Mouse (Mus musculus) midbrain, embryonic 11.5 days (tissue): Measurements from ENCODE around the gene Upf3b. TPM values are rescaled to one million over a fixed set of nuclear protein-coding genes. Genes with fewer than 3 reads are reported as not detected.
A peak's percentile ranks its signal among the peaks of the same experiment; 100 is the strongest.
"Not testable (repeated sequence)": the region's sequence is repeated elsewhere in the genome, so short reads cannot be mapped to it uniquely, and the experiment has no call there.

Experiments used
- ATAC-seq: fragments of 200-750 bp; cut with Nextera tagmentation; 2 replicates; pipeline ENCODE4 v1.8.0; 2017; ENCODE audit warnings: moderate TSS enrichment, moderate library complexity; ENCODE audit not compliant: low FRiP score
- DNase-seq: peaks from one replicate; pipeline ENCODE4 v3.0.0; 2015; ENCODE audit warnings: low spot score; ENCODE audit errors: missing footprints
- H3K27ac ChIP-seq: fragments of 300-500 bp; sonication (generic); 2 replicates; pipeline ENCODE4 v1.5.1; 2014; ENCODE audit warnings: low read depth, low read length
- H3K27me3 ChIP-seq: fragments of 300-500 bp; sonication (generic); 2 replicates; pipeline ENCODE4 v1.6.1; 2014; ENCODE audit warnings: mild to moderate bottlenecking, low read length, moderate library complexity, mixed read lengths; ENCODE audit not compliant: control insufficient read depth, insufficient read depth
- H3K36me3 ChIP-seq: fragments of 300-500 bp; sonication (generic); 2 replicates; pipeline ENCODE4 v1.6.1; 2014; ENCODE audit warnings: mild to moderate bottlenecking, low read length, moderate library complexity, mixed read lengths; ENCODE audit not compliant: control insufficient read depth, insufficient read depth
- H3K4me1 ChIP-seq: fragments of 300-500 bp; sonication (generic); 2 replicates; pipeline ENCODE4 v1.6.1; 2014; ENCODE audit warnings: low read length; ENCODE audit not compliant: control insufficient read depth, insufficient read depth
- H3K4me2 ChIP-seq: fragments of 300-500 bp; sonication (generic); 2 replicates; pipeline ENCODE4 v1.6.1; 2014; ENCODE audit warnings: mild to moderate bottlenecking, moderate library complexity
- H3K4me3 ChIP-seq: fragments of 300-500 bp; sonication (generic); 2 replicates; pipeline ENCODE4 v1.5.1; 2014; ENCODE audit warnings: low read depth, low read length
- H3K9ac ChIP-seq: fragments of 300-500 bp; sonication (generic); 2 replicates; pipeline ENCODE4 v1.6.1; 2014; ENCODE audit warnings: low read length
- H3K9me3 ChIP-seq: fragments of 300-500 bp; sonication (generic); 2 replicates; pipeline ENCODE4 v1.6.1; 2016; ENCODE audit warnings: low read length; ENCODE audit not compliant: control insufficient read depth
- WGBS: fragments of 180-500 bp; shearing (Covaris S2); extraction: QIAGEN DNeasy Blood & Tissue Kit; methylation state at CpG from one replicate; pipeline ENCODE4 v1.1.7; 2014; 5-methylcytosine and 5-hydroxymethylcytosine counted together
- polyA plus RNA-seq: library from polyadenylated mRNA; unstranded; fragments of >200 nt; fragmentation: Nextera tagmentation; extraction: Ambion mirVana; gene quantifications from 2 replicates; pipeline ENCODE4 v1.2.1, GENCODE M21; 2014

Gene Upf3b
- polyA plus RNA-seq, 1 experiment from 2014 or later: 17.3 TPM

DNA sequence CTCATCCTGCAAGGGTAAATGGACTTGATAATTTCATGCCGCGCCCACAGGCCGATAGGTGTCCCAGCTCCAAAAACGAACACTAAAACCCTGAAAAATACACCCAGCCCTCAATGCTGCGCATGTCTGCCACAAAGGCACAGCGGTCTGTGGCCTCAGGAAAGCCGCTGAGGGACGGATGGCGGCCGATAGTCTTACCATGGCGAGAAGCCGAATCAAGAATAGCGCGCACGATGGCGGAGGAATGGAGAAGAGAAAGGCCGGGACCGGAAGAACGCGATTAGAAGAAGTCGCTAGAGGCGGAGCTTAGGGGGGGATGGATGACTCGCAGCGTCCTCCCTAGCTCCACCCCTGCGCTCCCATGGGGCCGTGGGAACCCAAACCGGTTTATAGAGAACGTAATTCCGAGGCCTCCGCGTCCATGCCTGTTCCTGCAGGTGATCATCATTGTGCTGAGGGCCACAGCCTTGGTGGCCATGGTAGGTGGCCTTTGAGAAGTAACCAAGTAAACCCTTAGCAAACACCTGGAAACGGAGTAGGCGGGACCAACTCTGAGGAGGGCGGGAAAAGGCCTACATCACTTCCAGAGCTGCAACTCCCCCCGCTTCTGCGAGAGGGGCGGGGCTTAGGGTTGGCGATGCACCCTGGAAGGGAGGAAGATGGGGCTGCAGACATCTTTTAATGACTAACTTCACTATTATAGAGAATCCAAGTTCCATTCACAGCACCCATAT is 25.0 kb downstream of the Upf3b start, which contains the start of gene Rpl39:
Gene Rpl39, minus strand, starts transcription at position 476 of the 734 bp plus-strand sequence.
- H3K36me3 ChIP-seq: no peaks in the 10 kb centered on the region
- H3K9me3 ChIP-seq: no peaks in the 10 kb centered on the region
- WGBS: 15% methylated on average over 38 of the region's 38 CpGs
- peak within 1 kb of the TSS; percentile 71 for H3K4me2 ChIP-seq
- H3K27ac ChIP-seq: peak within 1 kb of the TSS; percentile 61
- H3K27me3 ChIP-seq: no peaks in the 10 kb centered on the region
- H3K4me1 ChIP-seq: peaks cover 5% of the 10 kb centered on the region; the same call in 1 of the 2 replicates
- peak within 1 kb of the TSS; percentile 78 for H3K9ac ChIP-seq
- peak; percentile 97 for DNase-seq
- ATAC-seq: peak; percentile 95
- peak within 1 kb of the TSS; percentile 57 for H3K4me3 ChIP-seq

DNA sequence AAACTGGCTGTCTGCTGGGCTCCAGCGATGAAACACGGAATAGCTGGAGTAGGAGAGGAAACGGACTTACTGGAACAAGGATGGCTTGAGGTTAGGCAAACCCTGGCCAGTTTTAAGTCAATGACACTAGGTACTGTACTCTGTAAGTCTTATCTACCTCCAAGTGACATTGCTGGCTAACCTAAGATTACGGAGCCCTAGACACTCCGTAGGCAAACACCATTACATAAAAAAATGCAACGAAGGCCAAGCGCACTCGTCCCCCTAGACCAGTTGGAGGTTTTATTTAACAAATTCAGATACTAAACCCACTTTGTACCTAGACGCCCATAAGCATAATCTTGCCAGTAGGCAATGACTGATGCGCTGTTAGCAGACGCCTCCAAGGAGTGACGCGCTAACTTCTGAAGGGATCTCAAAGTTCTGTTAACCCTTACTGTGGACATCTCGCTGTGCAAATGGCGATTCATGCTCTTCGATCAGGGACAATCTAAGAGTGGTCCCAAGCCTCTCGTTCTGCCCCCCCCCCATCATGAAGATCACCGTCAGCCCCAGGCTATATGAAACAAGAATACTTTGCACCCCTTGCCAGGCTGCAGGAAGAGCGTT is 25.7 kb downstream of the Upf3b start:
- Histone ChIP-seq H3K4me2 (peak overlapping the region; percentile 71), H3K9ac (peak overlapping the region; percentile 78), H3K4me1 (peaks cover 5% of the 10 kb centered on the region; the same call in 1 of the 2 replicates), H3K9me3 (no peaks in the 10 kb centered on the region), H3K36me3 (no peaks in the 10 kb centered on the region), H3K27me3 (no peaks in the 10 kb centered on the region), H3K4me3 (peak overlapping the region; percentile 57), H3K27ac (peak overlapping the region; percentile 61)
- ATAC-seq (peak; percentile 17), DNase-seq (peak; percentile 86)
- WGBS: 17% methylated on average over 19 of the region's 19 CpGs

DNA sequence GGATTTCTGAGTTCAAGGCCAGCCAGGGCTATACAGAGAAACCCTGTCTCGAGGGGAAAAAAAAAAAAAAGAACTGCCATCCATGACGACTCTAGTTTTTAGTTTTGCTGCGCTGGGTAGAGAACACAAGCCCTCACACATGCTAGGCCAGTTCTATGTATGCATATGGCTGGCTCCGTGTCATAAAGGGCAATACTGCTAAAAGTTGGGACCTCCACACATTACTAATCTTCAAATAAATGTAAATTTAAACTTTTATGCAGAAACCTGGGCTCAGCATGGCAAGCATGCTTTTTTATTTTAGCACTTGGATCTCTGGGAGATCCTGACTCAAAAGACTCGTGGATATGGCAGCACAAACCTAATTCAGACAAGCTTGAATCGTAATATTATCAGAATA is 28.9 kb downstream of the Upf3b start:
- WGBS: 55% methylated on average over 6 of the region's 6 CpGs
- Histone ChIP-seq H3K27ac (no peak overlapping the region), H3K4me3 (no peak overlapping the region), H3K4me2 (no peak overlapping the region), H3K9me3 (no peaks in the 10 kb centered on the region), H3K27me3 (no peaks in the 10 kb centered on the region), H3K9ac (no peak overlapping the region), H3K4me1 (peaks cover 5% of the 10 kb centered on the region; the same call in 1 of the 2 replicates), H3K36me3 (no peaks in the 10 kb centered on the region)
- DNase-seq (no peak), ATAC-seq (no peak)

DNA sequence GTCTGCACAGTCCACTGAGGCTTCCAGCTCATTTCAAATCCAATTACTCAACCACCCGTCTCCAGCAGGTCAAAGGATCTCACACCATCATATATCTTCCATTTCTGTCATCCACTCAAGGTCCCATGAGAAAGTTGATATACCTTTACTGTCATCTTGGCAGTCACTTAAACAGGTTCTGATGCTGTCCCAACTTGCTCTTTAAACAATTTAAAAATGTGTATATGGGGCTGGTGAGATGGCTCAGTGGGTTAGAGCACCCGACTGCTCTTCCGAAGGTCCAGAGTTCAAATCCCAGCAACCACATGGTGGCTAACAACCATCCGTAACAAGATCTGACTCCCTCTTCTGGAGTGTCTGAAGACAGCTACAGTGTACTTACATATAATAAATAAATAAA is 29.8 kb downstream of the Upf3b start:
- not testable (repeated sequence) for H3K9me3 ChIP-seq, H3K4me3 ChIP-seq, H3K36me3 ChIP-seq, H3K9ac ChIP-seq, H3K4me2 ChIP-seq, DNase-seq, H3K27me3 ChIP-seq, H3K27ac ChIP-seq, H3K4me1 ChIP-seq, ATAC-seq
- WGBS: 73% methylated on average over 3 of the region's 4 CpGs

DNA sequence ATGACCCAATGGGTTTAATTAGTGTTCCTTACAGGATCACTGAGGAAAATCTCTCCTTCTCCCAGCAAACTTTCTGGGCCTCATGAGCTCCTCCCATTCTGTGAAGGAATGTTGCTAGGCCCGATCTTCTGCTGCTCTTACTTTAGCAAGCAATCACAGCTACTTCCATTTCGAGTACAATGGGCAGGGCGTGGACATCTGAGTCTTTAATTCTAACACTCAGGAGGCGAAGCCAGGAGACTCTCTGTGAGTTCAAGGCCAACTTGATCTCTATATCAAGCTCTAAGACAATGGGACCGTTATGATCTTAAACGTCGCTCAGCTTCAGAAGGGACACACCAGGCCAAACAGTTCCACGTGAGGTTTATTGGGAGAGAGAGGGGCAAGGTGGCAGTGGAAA is 33.5 kb downstream of the Upf3b start:
- Histone ChIP-seq H3K27ac (no peak overlapping the region), H3K4me3 (no peak overlapping the region), H3K4me1 (no peaks in the 10 kb centered on the region), H3K36me3 (no peaks in the 10 kb centered on the region), H3K9me3 (no peaks in the 10 kb centered on the region), H3K9ac (no peak overlapping the region), H3K4me2 (no peak overlapping the region), H3K27me3 (no peaks in the 10 kb centered on the region)
- 84% methylated on average over 8 of the region's 8 CpGs for WGBS
- no peak for ATAC-seq
- DNase-seq: no peak

DNA sequence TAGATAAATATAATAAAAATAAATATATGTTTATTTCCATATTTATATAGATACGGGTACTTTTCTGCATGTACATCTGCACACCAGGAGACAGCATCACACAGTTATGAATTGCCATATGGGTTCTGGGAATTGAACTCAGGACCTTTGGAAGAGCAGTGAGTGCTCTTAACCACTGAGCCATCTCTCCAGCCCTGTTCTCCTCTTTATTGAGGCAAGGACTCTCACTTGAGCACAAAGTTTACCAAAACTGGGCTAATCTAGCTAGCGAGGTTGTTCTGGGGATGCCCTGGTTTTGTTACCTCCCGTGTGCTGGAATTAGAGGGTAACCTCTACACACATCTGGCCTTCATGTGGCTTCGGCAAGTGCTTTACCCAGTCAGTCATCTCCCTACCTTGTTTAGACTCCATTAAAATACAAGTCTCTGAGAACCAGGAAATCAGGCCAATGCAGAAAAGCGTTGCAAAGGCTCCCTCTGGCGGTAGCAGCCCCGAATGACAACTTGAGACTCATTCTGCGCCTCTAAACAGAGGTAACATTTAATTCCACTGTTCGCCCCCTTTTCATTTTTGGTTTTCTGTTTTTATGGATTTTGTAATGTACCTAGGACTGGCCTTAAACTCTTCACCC is 35.7 kb downstream of the Upf3b start:
- 39% methylated on average over 9 of the region's 9 CpGs for WGBS
- no peaks in the 10 kb centered on the region for H3K27me3 ChIP-seq
- no peaks in the 10 kb centered on the region for H3K36me3 ChIP-seq
- no peaks in the 10 kb centered on the region for H3K4me1 ChIP-seq
- no peak for ATAC-seq
- no peaks in the 10 kb centered on the region for H3K9me3 ChIP-seq
- H3K27ac ChIP-seq: no peak overlapping the region
- no peak overlapping the region for H3K4me2 ChIP-seq
- no peak overlapping the region for H3K9ac ChIP-seq
- peak; percentile 95 for DNase-seq
- H3K4me3 ChIP-seq: no peak overlapping the region

DNA sequence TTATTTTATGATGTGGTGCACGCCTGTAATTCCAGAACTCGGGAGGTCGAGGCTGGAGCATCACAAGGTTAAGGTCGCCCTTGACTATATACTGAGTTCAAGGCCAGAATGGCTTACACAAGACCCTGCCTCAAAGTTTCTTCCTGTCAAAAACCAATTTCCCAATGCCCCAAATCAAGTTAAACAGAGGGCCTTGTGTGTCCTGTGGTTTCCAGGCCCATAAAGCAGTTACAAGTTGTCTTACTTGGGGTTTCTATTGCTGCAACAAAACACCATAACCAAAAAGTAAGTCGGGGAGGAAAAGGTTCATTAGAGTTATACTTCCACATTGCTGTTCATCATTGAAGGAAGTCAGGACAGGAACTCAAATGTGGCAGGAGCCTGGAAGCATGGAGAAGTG is 41.4 kb downstream of the Upf3b start:
- Histone ChIP-seq H3K4me3 (no peak overlapping the region), H3K27ac (no peak overlapping the region), H3K4me1 (no peaks in the 10 kb centered on the region), H3K27me3 (no peaks in the 10 kb centered on the region), H3K36me3 (no peaks in the 10 kb centered on the region), H3K4me2 (no peak overlapping the region), H3K9me3 (no peaks in the 10 kb centered on the region), H3K9ac (no peak overlapping the region)
- ATAC-seq: no peak
- no peak for DNase-seq
- 84% methylated on average over 5 of the region's 5 CpGs for WGBS

DNA sequence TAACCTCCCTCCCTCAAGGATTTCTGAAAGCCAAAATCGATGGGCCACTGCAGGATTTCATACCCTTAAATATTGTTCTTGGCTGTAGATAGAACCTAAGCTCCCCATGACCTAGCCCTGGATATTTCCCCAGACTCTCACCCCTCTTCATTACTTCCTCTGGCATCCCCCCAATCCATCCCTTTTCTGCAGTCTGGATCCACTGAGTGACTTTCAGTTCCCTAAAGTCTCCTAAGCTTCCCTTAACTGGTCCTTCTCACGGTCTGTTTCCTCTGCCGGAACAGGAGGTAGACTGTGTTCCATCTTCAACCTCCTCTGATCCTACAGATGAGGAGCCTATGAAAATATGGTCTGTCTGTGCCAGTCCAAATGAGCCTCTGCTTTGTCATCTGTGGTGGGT is 42.8 kb downstream of the Upf3b start:
- no peak overlapping the region for H3K9ac ChIP-seq
- no peaks in the 10 kb centered on the region for H3K36me3 ChIP-seq
- H3K4me2 ChIP-seq: no peak overlapping the region
- no peak overlapping the region for H3K27ac ChIP-seq
- no peaks in the 10 kb centered on the region for H3K4me1 ChIP-seq
- H3K4me3 ChIP-seq: no peak overlapping the region
- H3K27me3 ChIP-seq: no peaks in the 10 kb centered on the region
- 95% methylated on average over 3 of the region's 3 CpGs for WGBS
- ATAC-seq: no peak
- H3K9me3 ChIP-seq: no peaks in the 10 kb centered on the region
- no peak for DNase-seq

DNA sequence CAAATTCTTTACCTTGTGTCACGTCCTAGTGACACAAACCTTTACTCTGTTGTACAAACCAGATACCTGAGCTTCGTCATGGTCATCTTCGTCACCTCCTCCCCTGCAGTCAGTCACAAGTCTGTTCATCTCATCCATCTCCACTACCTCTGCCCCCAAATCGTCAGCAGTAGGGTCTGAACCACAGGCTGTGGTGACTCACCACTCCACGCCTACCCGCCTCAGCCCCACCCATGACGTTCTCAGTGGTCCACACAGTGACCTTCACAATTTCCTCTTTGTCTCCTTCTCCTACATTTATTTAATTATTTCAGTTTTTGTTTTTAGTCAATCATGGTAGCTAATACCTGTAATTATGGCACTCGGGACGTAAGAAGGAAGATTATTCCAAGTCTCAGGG is 46.2 kb downstream of the Upf3b start:
- DNase-seq (no peak), ATAC-seq (no peak)
- Histone ChIP-seq H3K9me3 (no peaks in the 10 kb centered on the region), H3K27me3 (no peaks in the 10 kb centered on the region), H3K36me3 (no peaks in the 10 kb centered on the region), H3K9ac (no peak overlapping the region), H3K4me3 (no peak overlapping the region), H3K4me1 (no peaks in the 10 kb centered on the region), H3K4me2 (no peak overlapping the region), H3K27ac (no peak overlapping the region)
- 79% methylated on average over 9 of the region's 9 CpGs for WGBS
